Mouse (Mus musculus) midbrain, embryonic 12.5 days (tissue): ENCODE measurements around the gene Cyb5r3. TPM values are rescaled to one million over a fixed set of nuclear protein-coding genes. Genes with fewer than 3 reads are reported as not detected.

ENCODE experiments used
- ATAC-seq: fragments of 200-750 bp; cut with Nextera tagmentation; 2 replicates; pipeline ENCODE4 v1.8.0; 2017; ENCODE audit warnings: low read depth, moderate TSS enrichment, moderate library complexity; ENCODE audit not compliant: low FRiP score
- H3K27ac ChIP-seq: fragments of 300-500 bp; sonication (generic); replicated peaks from 2 replicates; pipeline ENCODE4 v1.5.1; 2016; ENCODE audit warnings: mild to moderate bottlenecking
- H3K27me3 ChIP-seq: fragments of 300-500 bp; sonication (generic); 2 replicates; pipeline ENCODE4 v1.6.1; 2016; ENCODE audit warnings: mild to moderate bottlenecking
- H3K36me3 ChIP-seq: fragments of 300-500 bp; sonication (generic); 2 replicates; pipeline ENCODE4 v1.6.1; 2016
- H3K4me1 ChIP-seq: fragments of 300-500 bp; sonication (generic); 2 replicates; pipeline ENCODE4 v1.6.1; 2016
- H3K4me2 ChIP-seq: fragments of 300-500 bp; sonication (generic); replicated peaks from 2 replicates; pipeline ENCODE4 v1.6.1; 2016; ENCODE audit warnings: mild to moderate bottlenecking, moderate library complexity
- H3K4me3 ChIP-seq: fragments of 300-500 bp; sonication (generic); 2 replicates; pipeline ENCODE4 v1.5.1; 2016; ENCODE audit warnings: mild to moderate bottlenecking
- H3K9ac ChIP-seq: fragments of 300-500 bp; sonication (generic); replicated peaks from 2 replicates; pipeline ENCODE4 v1.6.1; 2016; ENCODE audit warnings: mild to moderate bottlenecking, moderate library complexity
- H3K9me3 ChIP-seq: fragments of 300-500 bp; sonication (generic); 2 replicates; pipeline ENCODE4 v1.6.1; 2016; ENCODE audit warnings: mild to moderate bottlenecking
- WGBS: fragments of 180-500 bp; shearing (Covaris S2); methylation state at CpG from one replicate; pipeline ENCODE4 v1.1.7; 2016; 5-methylcytosine and 5-hydroxymethylcytosine counted together
- polyA plus RNA-seq: library from polyadenylated mRNA; unstranded; fragments of >200 nt; fragmentation: Nextera tagmentation; extraction: Ambion mirVana; gene quantifications from 2 replicates; pipeline ENCODE4 v1.2.1, GENCODE M21; 2016

Gene Cyb5r3
- polyA plus RNA-seq, 1 experiment from 2014 or later = 139 TPM

DNA sequence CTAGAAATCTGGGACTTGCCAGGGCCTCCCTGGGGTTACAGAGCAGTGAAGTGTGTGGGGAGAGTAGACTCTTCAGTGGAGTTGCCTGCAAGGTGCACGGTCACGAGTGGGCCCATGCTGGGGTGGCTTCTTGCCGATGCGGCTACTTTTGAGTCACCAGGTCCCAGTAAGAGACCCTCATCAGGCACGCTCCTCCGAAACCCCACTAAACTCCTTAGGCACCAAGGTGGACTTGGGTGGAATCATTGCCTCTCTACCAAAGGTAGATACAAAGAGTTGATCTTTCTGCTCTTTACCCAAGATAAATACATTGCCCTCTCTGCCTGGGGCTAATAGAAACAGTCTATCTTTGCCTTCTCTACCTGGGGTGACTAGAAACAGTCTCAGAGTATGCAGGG lies 14.7 kb downstream of the Cyb5r3 start:
- 95% methylated on average over 6 of the region's 6 CpGs for WGBS
- Histone ChIP-seq H3K27ac (no peak overlapping the region), H3K4me2 (no peak overlapping the region), H3K9me3 (no peaks in the 10 kb centered on the region), H3K4me1 (peaks cover 11% of the 10 kb centered on the region; the same call in 1 of the 2 replicates), H3K36me3 (peaks cover 79% of the 10 kb centered on the region), H3K4me3 (no peak overlapping the region), H3K9ac (no peak overlapping the region), H3K27me3 (no peaks in the 10 kb centered on the region)
- ATAC-seq = no peak

DNA sequence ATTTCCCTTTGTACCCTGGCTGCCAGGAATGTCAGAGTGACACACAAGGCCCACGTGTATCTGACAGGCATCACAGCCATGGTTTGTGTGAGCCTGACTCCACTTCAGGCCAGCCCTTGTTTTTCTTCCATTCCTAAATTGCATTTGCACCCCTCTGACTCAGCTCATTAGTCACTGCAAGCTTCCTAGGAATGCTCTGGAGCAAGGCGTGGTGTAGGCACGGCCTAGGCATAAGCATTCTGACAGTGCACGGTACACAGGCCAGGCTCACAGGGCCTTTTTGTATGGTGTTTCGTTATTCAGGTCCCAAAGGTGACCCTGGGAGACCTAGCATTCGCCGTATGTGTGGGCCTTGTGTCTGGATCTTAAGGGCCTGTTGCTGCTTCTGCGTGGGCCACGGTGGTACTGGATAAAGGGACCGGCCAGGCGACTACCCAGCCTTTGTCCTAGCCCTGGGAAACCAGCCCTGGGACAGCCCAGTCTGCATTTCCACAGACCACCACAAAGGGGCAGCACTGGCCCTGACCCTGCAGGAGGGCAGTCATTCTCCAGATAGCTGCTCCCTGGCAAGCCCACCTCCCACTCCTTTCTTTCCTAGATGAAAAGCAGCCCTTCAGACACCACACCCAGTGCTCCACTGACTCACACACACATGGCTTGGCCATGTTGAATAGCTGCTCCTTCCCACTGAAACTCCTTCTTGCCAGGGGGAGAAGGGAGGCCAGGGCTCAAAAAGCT lies 15.3 kb downstream of the Cyb5r3 start:
- 76% methylated on average over 11 of the region's 11 CpGs for WGBS
- H3K27me3 ChIP-seq = no peaks in the 10 kb centered on the region

DNA sequence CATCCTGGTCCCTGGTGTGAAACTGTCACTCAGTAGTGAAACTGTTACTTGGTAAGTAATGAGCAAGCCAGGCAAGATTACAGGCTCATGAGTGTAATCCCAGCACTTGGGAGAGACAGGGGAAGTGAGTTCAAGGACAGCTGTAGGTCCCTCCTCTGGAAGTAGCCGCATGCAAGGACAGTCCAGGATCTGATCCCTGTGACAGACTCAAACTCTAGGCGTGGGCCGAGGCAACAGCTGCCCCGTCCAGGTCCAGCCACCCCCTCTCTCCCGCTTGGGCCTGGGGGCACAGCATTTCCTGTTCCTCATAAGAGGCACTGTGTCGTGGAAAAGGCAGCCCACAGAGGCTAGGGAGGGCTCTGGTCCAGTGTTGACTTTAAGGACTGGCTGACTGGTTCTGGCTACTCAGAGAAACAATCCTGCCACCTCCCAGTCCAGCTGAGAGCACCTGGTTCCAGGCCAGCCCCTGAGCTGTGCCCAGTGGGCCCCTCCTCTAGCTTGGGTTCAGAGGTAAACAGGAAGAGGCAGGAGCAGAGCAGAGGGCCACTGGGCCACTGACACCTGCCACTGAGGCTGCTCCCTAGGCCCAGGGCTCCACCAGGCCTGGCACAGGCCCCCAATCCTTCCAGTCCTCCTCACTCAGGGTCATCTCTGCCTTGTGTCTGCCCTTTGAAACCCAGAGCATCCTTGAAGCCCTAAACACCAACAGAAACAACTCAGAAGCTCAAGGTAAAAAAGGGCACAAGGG lies 16.5 kb downstream of the Cyb5r3 start:
- Histone ChIP-seq H3K9me3 (no peaks in the 10 kb centered on the region), H3K27ac (no peak overlapping the region), H3K4me2 (no peak overlapping the region), H3K4me1 (peaks cover 2% of the 10 kb centered on the region; the same call in 1 of the 2 replicates), H3K36me3 (peaks cover 64% of the 10 kb centered on the region), H3K27me3 (no peaks in the 10 kb centered on the region), H3K9ac (no peak overlapping the region), H3K4me3 (no peak overlapping the region)
- no peak for ATAC-seq
- 81% methylated on average over 6 of the region's 6 CpGs for WGBS

More for the DNA sequence above, 15.3 kb downstream of the Cyb5r3 start:
- no peak overlapping the region for H3K9ac ChIP-seq
- H3K4me2 ChIP-seq = no peak overlapping the region
- H3K4me1 ChIP-seq = peaks cover 11% of the 10 kb centered on the region; the same call in 1 of the 2 replicates
- H3K9me3 ChIP-seq = no peaks in the 10 kb centered on the region
- no peak for ATAC-seq
- H3K4me3 ChIP-seq = no peak overlapping the region
- peaks cover 75% of the 10 kb centered on the region for H3K36me3 ChIP-seq
- no peak overlapping the region for H3K27ac ChIP-seq

DNA sequence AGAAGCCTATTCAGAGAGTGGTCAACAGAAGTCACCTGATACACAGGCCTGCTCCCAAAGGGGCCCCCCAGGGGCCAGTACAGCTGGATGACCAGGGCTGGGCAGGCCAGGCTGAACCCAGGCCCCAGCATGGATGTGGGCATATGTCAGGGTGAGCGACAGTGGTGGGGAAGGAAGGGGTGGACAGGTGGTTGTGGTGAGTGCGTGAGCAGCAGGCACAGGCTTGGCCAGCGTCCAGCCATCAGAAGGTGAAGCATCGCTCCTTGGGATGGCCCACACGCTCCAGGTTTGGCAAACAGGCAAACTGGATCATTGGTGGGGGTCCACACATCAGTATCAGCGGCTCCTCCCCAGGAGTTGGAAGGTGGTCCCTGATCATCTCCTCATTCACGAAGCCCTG lies 18.1 kb downstream of the Cyb5r3 start:
- ATAC-seq = no peak
- H3K9me3 ChIP-seq = no peaks in the 10 kb centered on the region
- H3K4me2 ChIP-seq = no peak overlapping the region
- peaks cover 49% of the 10 kb centered on the region for H3K36me3 ChIP-seq
- H3K4me3 ChIP-seq = no peak overlapping the region
- peaks cover 6% of the 10 kb centered on the region; the same call in 1 of the 2 replicates for H3K4me1 ChIP-seq
- H3K27me3 ChIP-seq = no peaks in the 10 kb centered on the region
- 96% methylated on average over 7 of the region's 7 CpGs for WGBS
- H3K27ac ChIP-seq = no peak overlapping the region
- H3K9ac ChIP-seq = no peak overlapping the region

DNA sequence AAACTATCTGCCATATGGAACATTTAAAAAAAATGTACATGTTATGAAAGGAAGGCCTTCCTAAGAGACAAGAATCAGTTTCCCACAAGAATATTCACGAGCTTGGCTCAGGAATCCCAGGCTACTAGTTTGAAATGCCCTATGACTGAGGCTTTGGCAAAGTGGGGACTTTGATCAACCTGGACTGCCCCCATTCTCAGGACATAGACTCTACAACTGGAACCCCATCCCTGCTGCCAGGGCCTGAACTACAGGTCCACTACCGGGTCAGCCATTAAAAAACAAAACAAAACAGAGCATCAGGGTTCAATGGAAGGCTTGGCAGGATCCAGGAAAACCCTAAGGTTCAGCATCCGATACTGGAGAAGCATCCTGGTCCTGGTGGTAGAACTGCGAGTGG lies 21.7 kb downstream of the Cyb5r3 start:
- H3K36me3 ChIP-seq = peaks cover 35% of the 10 kb centered on the region
- WGBS = 84% methylated on average over 4 of the region's 4 CpGs
- no peaks in the 10 kb centered on the region for H3K9me3 ChIP-seq
- H3K4me3 ChIP-seq = no peak overlapping the region
- no peak overlapping the region for H3K4me2 ChIP-seq
- H3K9ac ChIP-seq = no peak overlapping the region
- 0 out of 2 replicates have a peak overlapping the region, but pooled peaks have one; percentile 25 for H3K27ac ChIP-seq
- H3K4me1 ChIP-seq = peaks cover 21% of the 10 kb centered on the region
- no peak for ATAC-seq
- H3K27me3 ChIP-seq = no peaks in the 10 kb centered on the region

DNA sequence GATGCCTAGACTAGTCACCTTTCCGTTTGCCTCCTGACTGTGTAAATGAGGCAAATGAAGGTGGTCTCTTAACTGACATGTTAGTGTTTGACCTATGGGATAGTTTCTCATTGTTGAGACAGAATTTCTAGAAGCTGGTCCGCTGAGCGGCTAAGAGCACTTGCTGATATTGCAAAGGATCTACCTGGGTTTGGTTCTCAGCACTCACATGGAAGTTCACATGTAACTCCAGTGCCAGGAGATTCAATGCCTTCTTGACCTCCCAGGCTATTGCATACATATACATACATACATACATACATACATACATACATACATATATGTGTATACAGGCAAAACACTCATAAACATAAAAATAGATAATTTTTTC lies 22.3 kb downstream of the Cyb5r3 start:
- H3K27me3 ChIP-seq = no peaks in the 10 kb centered on the region
- 27% methylated on average over 3 of the region's 3 CpGs for WGBS
- ATAC-seq = no peak
- peaks cover 40% of the 10 kb centered on the region for H3K36me3 ChIP-seq
- peak overlapping the region; percentile 97; the same call in 1 of the 2 replicates for H3K9ac ChIP-seq
- H3K27ac ChIP-seq = peak overlapping the region; percentile 98
- H3K4me3 ChIP-seq = peak overlapping the region; percentile 97
- peak overlapping the region; percentile 52 for H3K4me2 ChIP-seq
- peaks cover 21% of the 10 kb centered on the region for H3K4me1 ChIP-seq
- H3K9me3 ChIP-seq = no peaks in the 10 kb centered on the region

DNA sequence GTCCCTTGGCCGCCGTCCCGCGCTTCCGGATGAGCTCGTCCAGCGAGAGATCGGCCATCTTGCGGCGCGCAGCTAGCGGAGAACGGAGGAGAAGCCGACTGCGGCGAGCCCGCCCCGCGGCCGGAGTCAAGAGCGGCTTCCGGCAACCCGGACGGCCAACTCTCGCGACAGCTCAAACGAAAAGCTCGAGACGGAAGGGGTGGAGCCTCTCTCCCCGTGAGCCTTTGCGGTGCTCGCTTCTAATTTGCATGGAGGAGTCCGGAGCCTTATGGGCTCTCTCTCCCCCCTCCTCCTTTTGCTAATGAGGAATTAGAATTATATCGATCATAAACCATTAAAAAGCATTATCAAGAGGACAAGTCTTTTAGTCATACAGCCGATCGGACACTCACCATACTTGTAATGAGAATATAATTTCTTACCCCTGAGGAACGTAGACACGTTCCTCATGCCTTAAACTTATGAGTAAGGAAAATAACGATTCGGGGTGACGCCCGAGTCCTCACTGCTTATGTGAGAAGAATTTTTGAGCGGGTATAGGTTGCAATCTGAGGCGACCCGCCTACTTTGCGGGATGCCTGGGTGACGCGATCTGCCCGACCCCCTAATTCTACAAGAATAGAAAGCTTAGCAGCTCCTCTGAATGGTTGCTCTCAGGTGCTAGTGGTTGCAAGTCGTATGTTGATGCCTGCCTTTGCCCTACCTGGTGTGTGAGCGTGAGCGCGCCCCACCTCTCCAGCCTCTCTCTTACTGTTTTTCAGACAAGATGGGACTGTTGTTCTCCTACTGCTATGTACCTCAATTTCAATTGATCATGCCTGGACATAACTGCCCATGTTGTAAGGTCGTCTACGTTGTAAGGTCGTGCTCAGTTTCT lies 23.0 kb downstream of the Cyb5r3 start, which contains the start of gene Poldip3:
Gene Poldip3, minus strand, starts transcription at position 189 of the 877 bp plus-strand sequence.
- Histone ChIP-seq H3K27ac (peak within 1 kb of the TSS; percentile 98), H3K36me3 (peaks cover 38% of the 10 kb centered on the region), H3K9ac (peak within 1 kb of the TSS; percentile 97), H3K9me3 (no peaks in the 10 kb centered on the region), H3K4me3 (peak within 1 kb of the TSS; percentile 97), H3K27me3 (no peaks in the 10 kb centered on the region), H3K4me2 (peak within 1 kb of the TSS; percentile 93), H3K4me1 (peaks cover 21% of the 10 kb centered on the region)
- peak; percentile 90 for ATAC-seq
- under 1% methylated on average over 56 of the region's 56 CpGs for WGBS

DNA sequence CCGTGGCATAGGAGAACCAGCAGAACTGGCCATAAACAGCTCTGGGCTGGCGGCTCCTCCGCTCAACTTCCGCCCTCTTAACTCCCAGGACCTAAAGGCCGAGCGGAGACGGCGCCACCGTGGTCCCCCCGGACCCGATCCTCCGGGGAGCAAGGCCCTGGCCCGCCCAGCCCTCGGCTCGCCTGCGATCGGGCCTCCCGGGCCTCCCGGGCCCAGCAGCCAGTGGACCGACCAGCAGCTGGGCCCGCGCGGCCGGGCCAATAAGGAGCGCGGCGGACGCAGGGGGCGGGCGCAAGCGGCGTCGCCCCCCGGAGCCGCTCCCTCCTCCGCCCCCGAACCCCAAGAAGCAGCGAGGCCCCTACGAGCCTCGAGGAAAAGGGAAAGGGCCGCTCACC lies 23.6 kb downstream of the Cyb5r3 start:
- H3K4me2 ChIP-seq = peak overlapping the region; percentile 93
- H3K36me3 ChIP-seq = peaks cover 37% of the 10 kb centered on the region
- H3K9ac ChIP-seq = peak overlapping the region; percentile 97
- no peaks in the 10 kb centered on the region for H3K9me3 ChIP-seq
- H3K4me3 ChIP-seq = peak overlapping the region; percentile 97
- WGBS = under 1% methylated on average over 27 of the region's 41 CpGs
- peak; percentile 76 for ATAC-seq
- H3K27ac ChIP-seq = peak overlapping the region; percentile 98
- peaks cover 25% of the 10 kb centered on the region for H3K4me1 ChIP-seq
- no peaks in the 10 kb centered on the region for H3K27me3 ChIP-seq

DNA sequence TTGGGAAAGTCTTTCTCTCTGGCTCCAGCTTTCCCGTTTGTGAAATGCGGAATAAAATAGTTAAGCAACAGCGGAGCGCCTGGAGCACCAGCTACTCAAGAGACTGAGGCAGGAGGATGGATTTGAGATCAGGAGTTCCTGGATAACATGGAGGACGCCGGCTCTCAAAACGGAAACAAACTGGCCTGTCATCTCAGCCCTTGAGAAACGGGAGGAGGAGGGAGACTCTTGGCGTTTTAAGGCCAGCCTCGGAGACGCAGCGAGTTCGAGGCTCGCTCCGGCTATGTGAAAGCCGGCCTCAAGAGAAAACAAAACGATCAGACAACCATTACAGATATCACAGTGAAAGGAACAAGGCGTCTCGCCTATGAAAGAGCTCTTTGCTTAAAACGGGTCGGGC lies 24.0 kb downstream of the Cyb5r3 start:
- Histone ChIP-seq H3K9me3 (no peaks in the 10 kb centered on the region), H3K27ac (peak overlapping the region; percentile 98), H3K4me1 (peaks cover 27% of the 10 kb centered on the region), H3K4me2 (peak overlapping the region; percentile 93), H3K9ac (peak overlapping the region; percentile 97), H3K36me3 (peaks cover 33% of the 10 kb centered on the region), H3K4me3 (peak overlapping the region; percentile 97), H3K27me3 (no peaks in the 10 kb centered on the region)
- no peak for ATAC-seq
- 4% methylated on average over 21 of the region's 21 CpGs for WGBS

DNA sequence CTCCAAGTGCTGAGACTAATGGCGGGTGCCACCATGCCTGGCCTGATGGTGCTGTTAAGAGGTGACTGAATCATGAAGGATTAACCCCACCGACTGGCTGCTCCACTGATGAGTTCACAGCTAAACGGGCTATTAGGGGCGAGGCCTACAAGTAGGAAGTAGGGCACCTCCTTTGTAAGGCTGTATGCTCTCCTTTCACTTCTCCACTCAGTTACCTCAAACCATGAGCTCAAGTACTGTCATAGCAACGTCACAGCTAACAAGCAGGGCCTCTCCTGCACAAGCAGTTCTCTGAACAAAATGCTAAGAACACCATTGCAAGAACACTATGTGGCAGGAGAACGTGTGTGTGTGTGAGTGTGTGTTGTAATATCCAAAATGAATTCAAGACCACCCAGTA lies 26.9 kb downstream of the Cyb5r3 start:
- Histone ChIP-seq H3K27ac (no peak overlapping the region), H3K4me2 (no peak overlapping the region), H3K4me3 (no peak overlapping the region), H3K4me1 (peaks cover 36% of the 10 kb centered on the region), H3K9ac (no peak overlapping the region), H3K9me3 (no peaks in the 10 kb centered on the region), H3K36me3 (peaks cover 30% of the 10 kb centered on the region), H3K27me3 (no peaks in the 10 kb centered on the region)
- no peak for ATAC-seq
- 93% methylated on average over 6 of the region's 6 CpGs for WGBS

DNA sequence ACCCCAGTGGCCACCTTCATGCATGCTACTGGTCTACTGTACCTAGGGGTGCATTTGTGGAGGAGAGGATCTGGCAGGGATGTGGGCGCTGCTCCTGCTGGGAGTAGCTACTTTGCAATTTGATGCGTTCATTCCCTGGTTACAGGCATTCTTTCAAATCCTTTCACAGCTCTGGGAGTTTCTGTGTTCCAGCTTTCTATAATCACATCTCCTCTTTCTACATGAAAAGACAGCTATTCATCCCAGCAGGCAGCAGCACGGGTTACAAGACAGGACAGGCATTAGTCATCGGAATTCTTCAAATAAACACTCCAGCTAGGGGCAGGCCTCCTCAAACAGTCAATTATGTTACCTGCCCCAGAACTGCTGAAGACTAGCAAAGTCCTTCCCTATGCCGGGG lies 29.5 kb downstream of the Cyb5r3 start:
- no peaks in the 10 kb centered on the region for H3K9me3 ChIP-seq
- no peak for ATAC-seq

More for the DNA sequence above, 29.5 kb downstream of the Cyb5r3 start:
- H3K4me2 ChIP-seq = no peak overlapping the region
- H3K36me3 ChIP-seq = peaks cover 43% of the 10 kb centered on the region
- no peaks in the 10 kb centered on the region for H3K27me3 ChIP-seq
- peaks cover 25% of the 10 kb centered on the region for H3K4me1 ChIP-seq
- H3K4me3 ChIP-seq = no peak overlapping the region
- WGBS = 43% methylated on average over 5 of the region's 5 CpGs
- no peak overlapping the region for H3K9ac ChIP-seq
- H3K27ac ChIP-seq = no peak overlapping the region; the same call in 1 of the 2 replicates
